Mouse (Mus musculus): ENCODE data around the gene Psmb7.

DNA sequence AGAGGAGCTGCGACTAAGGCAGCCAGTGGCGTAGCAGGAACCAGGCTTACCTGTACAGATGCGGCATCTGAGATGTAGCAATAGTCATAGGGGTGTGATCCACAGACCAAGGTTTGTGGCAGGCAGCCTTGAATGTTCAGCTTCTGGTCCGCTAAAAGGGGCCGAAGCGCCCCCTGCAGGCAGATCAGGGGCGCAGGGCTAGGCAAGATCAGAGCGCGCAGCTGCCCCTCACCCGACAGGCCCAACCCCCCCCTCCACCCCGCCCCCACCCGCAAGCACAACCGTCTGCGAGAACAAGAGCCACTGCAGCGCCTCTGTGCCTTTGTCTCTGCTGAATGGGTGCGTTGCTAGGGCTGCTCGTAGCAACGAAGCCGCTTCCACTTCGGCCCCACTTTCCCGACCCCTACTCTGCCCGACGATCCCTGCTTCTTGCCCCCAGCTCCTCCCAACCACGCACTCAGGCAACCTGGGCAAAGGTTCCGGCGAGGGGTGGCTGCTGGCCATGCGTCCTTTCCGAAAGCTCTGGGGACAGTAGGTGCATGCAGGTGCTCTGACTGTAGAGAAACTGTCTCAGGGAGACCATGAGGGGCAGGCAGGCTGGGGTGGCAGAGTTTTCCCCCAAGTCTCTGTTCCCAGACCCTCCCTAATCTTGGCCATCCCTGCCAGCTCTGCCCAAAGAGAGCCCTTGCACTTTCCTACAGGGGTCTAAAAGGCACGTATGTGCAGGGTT lies 45.1 kb upstream of the Psmb7 start:
- TF ChIP-seq CTCF (IDR thresholded peaks at IDR 0.05; ENCODE audit: low read depth, low read length): peak; percentile 60
- no peak for TF ChIP-seq POLR2A (IDR thresholded peaks at IDR 0.05; ENCODE audit: extremely low read depth, insufficient read depth, low read length)
